Mouse (Mus musculus): ENCODE results near the gene Arl4d. TPM values are rescaled to one million over a fixed set of nuclear protein-coding genes. Genes with fewer than 3 reads are reported as not detected.

Gene Arl4d
- polyA plus RNA-seq, 1 experiment: 0.04 TPM

- no peaks in the 10 kb centered on the region for H3K36me3 ChIP-seq (ENCODE audit: control insufficient read depth)
- H3K4me3 ChIP-seq (replicated peaks): no peak overlapping the region
- no peaks in the 10 kb centered on the region for H3K27me3 ChIP-seq (ENCODE audit: control insufficient read depth)
- no peaks in the 10 kb centered on the region for H3K9me3 ChIP-seq (ENCODE audit: control insufficient read depth, low read length)
- TF ChIP-seq GATA1 (IDR thresholded peaks at IDR 0.05; ENCODE audit: low read length): no peak
- TF ChIP-seq TAL1 (IDR thresholded peaks at IDR 0.05; ENCODE audit: low read length): no peak
- H3K4me1 ChIP-seq (ENCODE audit: control insufficient read depth): no peaks in the 10 kb centered on the region
These were observed 47.5 kb downstream of the Arl4d start for GRCm38 (mm10) chr11:101712811-101713210.

- TF ChIP-seq GATA1 (IDR thresholded peaks at IDR 0.05; ENCODE audit: low read length) (no peak), TAL1 (IDR thresholded peaks at IDR 0.05; ENCODE audit: low read length) (no peak)
- Histone ChIP-seq H3K4me3 (replicated peaks) (no peak overlapping the region), H3K4me1 (ENCODE audit: control insufficient read depth) (no peaks in the 10 kb centered on the region), H3K27me3 (ENCODE audit: control insufficient read depth) (no peaks in the 10 kb centered on the region), H3K36me3 (ENCODE audit: control insufficient read depth) (no peaks in the 10 kb centered on the region), H3K9me3 (ENCODE audit: control insufficient read depth, low read length) (no peaks in the 10 kb centered on the region)
These were observed 48.7 kb downstream of the Arl4d start for GRCm38 (mm10) chr11:101714012-101714411.

Other genes with a start within 250 kb of the Arl4d start
- 2.9 and 3.7 TPM in 2 replicates for gene Aarsd1, start 247.9 kb upstream of the Arl4d start, polyA plus RNA-seq (2012)
- gene Gm27029, start 240.7 kb upstream of the Arl4d start, polyA plus RNA-seq (2012): 3.6 and 3.7 TPM in 2 replicates
- 0.20 and 0.24 TPM in 2 replicates for gene Rundc1, start 240.5 kb upstream of the Arl4d start, polyA plus RNA-seq (2012)
- not detected in 2 replicates for gene Ptges3l, start 240.2 kb upstream of the Arl4d start, polyA plus RNA-seq (2012)
- gene Rpl27, start 223.2 kb upstream of the Arl4d start, polyA plus RNA-seq (2012): 28.9 and 48.8 TPM in 2 replicates
- 1.6 and 2.1 TPM in 2 replicates for gene Ifi35, start 217.1 kb upstream of the Arl4d start, polyA plus RNA-seq (2012)
- 0.09 and 0.16 TPM in 2 replicates for gene Rnd2, start 200.5 kb upstream of the Arl4d start, polyA plus RNA-seq (2012)
- 0.69 and 0.80 TPM in 2 replicates for gene Vat1, start 199.3 kb upstream of the Arl4d start, polyA plus RNA-seq (2012)
- 0.40 and 0.44 TPM in 2 replicates for gene Brca1, start 113.6 kb upstream of the Arl4d start, polyA plus RNA-seq (2012)
- 2.0 and 5.3 TPM in 2 replicates for gene Nbr1, start 113.4 kb upstream of the Arl4d start, polyA plus RNA-seq (2012)
- gene Tmem106a, start 83.3 kb upstream of the Arl4d start, polyA plus RNA-seq (2012): 0.05 TPM in 1 of 2 replicates, not detected in the other
- gene Gm11634, start 66.3 kb upstream of the Arl4d start, polyA plus RNA-seq (2012): not detected in 2 replicates
- 1.4 and 2.2 TPM in 2 replicates for gene Rdm1, start 38.3 kb upstream of the Arl4d start, polyA plus RNA-seq (2012)
- 0.88 and 0.89 TPM in 2 replicates for gene Dhx8, start 67.4 kb downstream of the Arl4d start, polyA plus RNA-seq (2012)
- gene Etv4, start 119.8 kb downstream of the Arl4d start, polyA plus RNA-seq (2012): 0.09 TPM in 1 of 2 replicates, not detected in the other
- not detected in 2 replicates for gene Meox1, start 228.8 kb downstream of the Arl4d start, polyA plus RNA-seq (2012)